8 mouse cellular contexts compared by ENCODE assay signal in genomic region chr11:102430121-102431017, GRCm38 (mm10). TPM values are rescaled to one million over a fixed set of nuclear protein-coding genes. Genes with fewer than 3 reads are reported as not detected.
DNase-seq lines count a peak whose midpoint lies in the region; ATAC-seq lines count a peak whose summit lies in the region.

Gene Grn (plus strand): TSS chr11:102430315.

- peak within 1 kb of the TSS; percentile 95 for H3K4me3 ChIP-seq in megakaryocyte, embryonic 14.5 days (replicated peaks)

- peaks cover 2% of the 10 kb centered on the region for H3K27me3 ChIP-seq in megakaryocyte, embryonic 14.5 days (replicated peaks)

- intact Hi-C loops in gastrocnemius, postnatal 14 days (cut with DNase I; ENCODE audit: low total_unique reads) = no loop called here

- ATAC-seq in inflammation-experienced regulatory T-cells, adult 6 months = peak; percentile 70

- DNase-seq in adrenal gland, adult 2 months = peak; percentile 95
- peak; percentile 95 for DNase-seq in embryo, embryonic 11 days
- peak; percentile 88 for DNase-seq in gastrocnemius, postnatal 14 days
- peak; percentile 95 to 96 for DNase-seq in left cerebral cortex, adult 9 months (ENCODE audit: low spot score in 2 of 2)
- peak; percentile 92 for DNase-seq in right cerebral cortex, adult 2 months (ENCODE audit: low spot score in 2 of 2)
- DNase-seq in urinary bladder, postnatal 36 days (ENCODE audit: low spot score in 2 of 2) = peak; percentile 81 to 88

- peaks cover 5% of the 10 kb centered on the region; the same call in 1 of the 2 replicates for H3K9me3 ChIP-seq in megakaryocyte, embryonic 14.5 days

- peaks cover 66% of the 10 kb centered on the region for H3K4me1 ChIP-seq in megakaryocyte, embryonic 14.5 days

- H3K36me3 ChIP-seq in megakaryocyte, embryonic 14.5 days (replicated peaks; ENCODE audit: low read length) = peaks cover 28% of the 10 kb centered on the region

RNA-seq across cellular contexts. Expression of gene Grn, which starts in this region (rescaled TPM):
- total RNA-seq in adrenal gland, adult 2 months (2021) = 100 to 1,000 TPM; 165 to 211 TPM
- 251 and 310 TPM in 2 replicates for polyA plus RNA-seq in adrenal gland, adult 2 months (2012; rRNA removed)
- 10 to 100 TPM; 57.2 to 63.7 TPM for total RNA-seq in gastrocnemius, postnatal 14 days (2021)
- 10 to 100 TPM; 21.8 to 32.1 (median 26.1) TPM for polyA plus RNA-seq in inflammation-experienced regulatory T-cells, adult 6 months (2017; shearing (Covaris generic))
- polyA plus RNA-seq in megakaryocyte, embryonic 14.5 days (2012; ENCODE audit: insufficient read depth, low replicate concordance) = 44.1 and 152 TPM in 2 replicates

Comparison
In these comparisons a context has a peak if more than half of its experiments do, and no peak if none do; other contexts are left out.
1. Peak in every context shown above with its lines: DNase-seq, ATAC-seq and H3K4me3 ChIP-seq.